24 mouse cellular contexts compared by ENCODE assay signal in genomic region chr10:87748631-87749193, GRCm38 (mm10).
DNase-seq lines count a peak whose midpoint lies in the region; ATAC-seq and TF ChIP-seq lines count a peak whose summit lies in the region.
"Had no signal": no experiment of that assay in that cellular context is flagged by ENCODE, and none has a peak within 500 bp of the region (broad histone marks: within the 10 kb centered on the region; RNA-seq: fewer than 3 reads in every experiment).

No protein-coding gene starts in this region.

- DNase-seq in embryonic facial prominence, embryonic 14.5 days (ENCODE audit: low spot score), result peak; percentile 25
- no peak for DNase-seq in embryonic facial prominence, embryonic 10.5 days (ENCODE audit: low spot score)
- DNase-seq in layer of hippocampus, adult 11-12 months (ENCODE audit: low spot score), result peak; percentile 6
- no peak for DNase-seq in layer of hippocampus, postnatal 25 days (ENCODE audit: extremely low spot score in 1 of 2, low spot score in 1 of 2)
- DNase-seq in brain, embryonic 14.5 days (ENCODE audit: low read depth), result peak; percentile 31
- no peak for DNase-seq in lung, adult 18-20 months
- DNase-seq in adrenal gland, adult 8-10 months, result no peak
- DNase-seq: adrenal gland, postnatal 10 days; cerebellum, adult 11 months; cerebellum, postnatal 14 days; embryo, embryonic 11 days; gastrocnemius, postnatal 25 days; heart, postnatal 4 days; kidney, postnatal 36 days; lung, adult 2 months; right cerebral cortex, postnatal 25 days; thymus, postnatal 25 days had no signal

- H3K4me3 ChIP-seq in embryonic facial prominence, embryonic 14.5 days (ENCODE audit: low read depth, low read length), result no peak overlapping the region
- H3K4me3 ChIP-seq in embryonic facial prominence, embryonic 10.5 days, result no peak overlapping the region
- H3K4me3 ChIP-seq in neural tube, embryonic 14.5 days (ENCODE audit: low read depth, low read length), result no peak overlapping the region
- H3K4me3 ChIP-seq: heart, embryonic 15.5 days; intestine, embryonic 15.5 days; megakaryocyte, embryonic 14.5 days; stomach, embryonic 15.5 days had no signal

- TF ChIP-seq POLR2A in brain, embryonic 14.5 days (IDR thresholded peaks at IDR 0.05; ENCODE audit: borderline replicate concordance, extremely low read depth, insufficient read depth, insufficient read length, poor library complexity, severe bottlenecking), result no peak

- TF ChIP-seq CTCF in brain, embryonic 14.5 days (IDR thresholded peaks at IDR 0.05; ENCODE audit: borderline replicate concordance, extremely low read depth, insufficient read depth, insufficient read length), result no peak

- ATAC-seq in embryonic facial prominence, embryonic 14.5 days (ENCODE audit: low read depth), result no peak
- ATAC-seq in neural tube, embryonic 14.5 days (ENCODE audit: low read depth), result peak; percentile 85
- ATAC-seq: intestine, embryonic 15.5 days; Patski had no signal

- H3K36me3 ChIP-seq in embryonic facial prominence, embryonic 14.5 days (ENCODE audit: control insufficient read depth, insufficient read depth, low read length), result no peaks in the 10 kb centered on the region
- no peaks in the 10 kb centered on the region for H3K36me3 ChIP-seq in embryonic facial prominence, embryonic 10.5 days (replicated peaks)
- no peaks in the 10 kb centered on the region for H3K36me3 ChIP-seq in neural tube, embryonic 14.5 days (ENCODE audit: control insufficient read depth, insufficient read depth, low read length)
- H3K36me3 ChIP-seq: heart, embryonic 15.5 days; intestine, embryonic 15.5 days; stomach, embryonic 15.5 days had no signal

- no peak overlapping the region for H3K27ac ChIP-seq in embryonic facial prominence, embryonic 14.5 days (replicated peaks; ENCODE audit: low read depth, low read length)
- no peak overlapping the region for H3K27ac ChIP-seq in embryonic facial prominence, embryonic 10.5 days (replicated peaks)
- H3K27ac ChIP-seq in neural tube, embryonic 14.5 days (ENCODE audit: low read depth, low read length), result no peak overlapping the region
- H3K27ac ChIP-seq: heart, embryonic 15.5 days; intestine, embryonic 15.5 days; stomach, embryonic 15.5 days had no signal

- 71% methylated on average over 4 of the region's 4 CpGs for WGBS in embryonic facial prominence, embryonic 14.5 days
- WGBS in embryonic facial prominence, embryonic 10.5 days, result 85% methylated on average over 4 of the region's 4 CpGs
- 53% methylated on average over 4 of the region's 4 CpGs for WGBS in neural tube, embryonic 14.5 days

- H3K9ac ChIP-seq in embryonic facial prominence, embryonic 14.5 days (ENCODE audit: low read depth, low read length), result no peak overlapping the region
- H3K9ac ChIP-seq in neural tube, embryonic 14.5 days (replicated peaks; ENCODE audit: low read depth, low read length), result no peak overlapping the region
- H3K9ac ChIP-seq: heart, embryonic 15.5 days; intestine, embryonic 15.5 days; stomach, embryonic 15.5 days had no signal

- H3K4me2 ChIP-seq in embryonic facial prominence, embryonic 14.5 days (ENCODE audit: low read depth, low read length), result no peak overlapping the region
- H3K4me2 ChIP-seq in neural tube, embryonic 14.5 days (ENCODE audit: low read depth, low read length), result no peak overlapping the region
- H3K4me2 ChIP-seq: heart, embryonic 15.5 days; intestine, embryonic 15.5 days; liver, embryonic 11.5 days; stomach, embryonic 15.5 days had no signal

- no peaks in the 10 kb centered on the region for H3K4me1 ChIP-seq in embryonic facial prominence, embryonic 14.5 days (ENCODE audit: control insufficient read depth, insufficient read depth, low read length)
- H3K4me1 ChIP-seq in embryonic facial prominence, embryonic 10.5 days, result no peaks in the 10 kb centered on the region
- peaks cover 3% of the 10 kb centered on the region; the same call in 1 of the 2 replicates for H3K4me1 ChIP-seq in neural tube, embryonic 14.5 days (ENCODE audit: control insufficient read depth, insufficient read depth, low read length)
- H3K4me1 ChIP-seq: heart, embryonic 15.5 days; intestine, embryonic 15.5 days; megakaryocyte, embryonic 14.5 days; stomach, embryonic 15.5 days had no signal

- H3K27me3 ChIP-seq in embryonic facial prominence, embryonic 14.5 days (replicated peaks; ENCODE audit: control insufficient read depth, insufficient read depth, low read length), result no peaks in the 10 kb centered on the region
- no peaks in the 10 kb centered on the region for H3K27me3 ChIP-seq in embryonic facial prominence, embryonic 10.5 days (replicated peaks; ENCODE audit: low read depth, poor library complexity, severe bottlenecking)
- H3K27me3 ChIP-seq in neural tube, embryonic 14.5 days (ENCODE audit: control insufficient read depth, insufficient read depth, low read length), result no peaks in the 10 kb centered on the region
- H3K27me3 ChIP-seq: heart, embryonic 15.5 days; intestine, embryonic 15.5 days; megakaryocyte, embryonic 14.5 days; Patski; stomach, embryonic 15.5 days had no signal

- no peaks in the 10 kb centered on the region for H3K9me3 ChIP-seq in embryonic facial prominence, embryonic 14.5 days (ENCODE audit: control insufficient read depth, low read length)
- no peaks in the 10 kb centered on the region for H3K9me3 ChIP-seq in embryonic facial prominence, embryonic 10.5 days
- no peaks in the 10 kb centered on the region for H3K9me3 ChIP-seq in neural tube, embryonic 14.5 days (ENCODE audit: control insufficient read depth, low read length)
- H3K9me3 ChIP-seq: heart, embryonic 15.5 days; intestine, embryonic 15.5 days; megakaryocyte, embryonic 14.5 days; stomach, embryonic 15.5 days had no signal

Comparison
In these comparisons a context has a peak if more than half of its experiments do, and no peak if none do; other contexts are left out.
1. DNase-seq: peak in embryonic facial prominence, embryonic 14.5 days (single experiment), layer of hippocampus, adult 11-12 months (single experiment) and brain, embryonic 14.5 days (single experiment); none in embryonic facial prominence, embryonic 10.5 days (single experiment), layer of hippocampus, postnatal 25 days (0 of 2), lung, adult 18-20 months (0 of 2) and adrenal gland, adult 8-10 months (single experiment).